Mouse (Mus musculus) 3T3-L1 (cell line): ENCODE measurements around the gene Atg4a.
A peak's percentile ranks its signal among the peaks of the same experiment; 100 is the strongest.

ENCODE experiments used
- DNase-seq: peaks from one replicate; pipeline ENCODE4 v3.0.0-alpha.2; 2015; ENCODE audit warnings: low read depth, low spot score

Atg4a gene

DNA sequence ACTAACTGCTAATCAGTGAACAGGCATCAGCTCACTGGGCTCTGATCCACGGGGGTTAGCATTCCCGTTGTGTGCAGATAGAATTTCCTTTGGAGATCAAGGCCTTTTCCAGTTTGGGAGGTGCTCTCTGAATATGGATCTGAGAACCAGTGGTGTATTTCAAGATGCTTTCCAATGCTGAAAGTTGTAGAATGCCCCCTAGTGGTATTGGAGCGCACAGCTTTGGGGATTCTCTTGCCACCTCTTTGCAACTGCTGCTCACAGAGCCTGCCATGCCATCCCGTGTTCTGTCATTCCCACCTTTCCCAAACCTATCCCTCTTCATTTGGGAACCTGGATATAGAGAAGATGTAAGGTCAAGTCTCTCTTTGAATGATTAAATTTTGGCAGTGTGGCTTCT, 201.5 kb downstream of the Atg4a start:
- DNase-seq, result peak; percentile 51

GRCm38 (mm10) chrX:141160371-141160770, 203.7 kb downstream of the Atg4a start:
- no peak for DNase-seq

GRCm38 (mm10) chrX:141165067-141165466, 208.4 kb downstream of the Atg4a start:
- DNase-seq, result no peak

- DNase-seq, result peak; percentile 69
Measured at GRCm38 (mm10) chrX:141175353-141175752, 218.6 kb downstream of the Atg4a start.

- no peak for DNase-seq
Measured at GRCm38 (mm10) chrX:141195036-141195435, 238.3 kb downstream of the Atg4a start.

GRCm38 (mm10) chrX:141198993-141199392, 242.3 kb downstream of the Atg4a start:
- DNase-seq, result peak; percentile 72

DNA sequence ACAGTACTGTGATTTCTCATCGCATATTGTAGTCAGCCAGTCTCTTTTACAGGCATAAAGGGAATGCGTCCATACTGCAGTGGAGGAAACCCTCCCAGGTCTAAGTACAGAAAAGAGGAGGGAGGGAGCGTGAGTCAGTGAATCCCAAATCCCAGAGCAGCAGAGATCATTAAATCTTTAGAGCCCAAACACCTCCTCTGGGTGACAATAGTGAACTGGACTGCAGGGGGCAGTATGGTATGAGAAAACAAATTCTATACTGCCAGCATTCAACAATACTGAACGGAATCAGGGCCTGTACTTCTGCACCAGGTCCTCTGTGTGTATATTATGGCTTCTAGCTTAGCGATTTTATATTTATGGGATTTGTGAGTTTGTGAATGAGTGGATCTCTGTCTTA, 256.1 kb downstream of the Atg4a start:
- DNase-seq, result peak; percentile 81
